28 mouse cellular contexts compared by ENCODE assay signal in the genomic region with DNA sequence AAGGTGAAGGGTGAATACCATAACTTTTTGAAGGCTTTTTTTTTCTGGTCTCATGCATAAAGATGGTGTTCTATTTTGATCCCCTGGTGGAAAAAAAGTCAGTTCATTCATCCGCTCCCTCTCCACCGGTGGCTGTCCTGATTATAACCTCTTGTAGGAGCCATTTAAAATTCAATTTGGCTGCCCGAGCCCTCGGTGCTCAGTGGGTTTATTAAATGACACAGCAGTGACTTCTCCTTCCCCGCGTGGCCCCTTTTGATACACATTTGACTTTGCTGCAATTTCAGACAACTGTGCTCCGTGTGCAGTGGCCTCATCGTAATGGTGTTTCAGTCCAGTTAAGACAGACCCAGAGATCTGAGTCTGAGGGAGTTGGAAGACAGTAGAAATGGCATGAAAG. TPM values are rescaled to one million over a fixed set of nuclear protein-coding genes. Genes with fewer than 3 reads are reported as not detected.
DNase-seq lines count a peak whose midpoint lies in the region; ATAC-seq and TF ChIP-seq lines count a peak whose summit lies in the region.
"Had no signal": no experiment of that assay in that cellular context is flagged by ENCODE, and none has a peak within 500 bp of the region (broad histone marks: within the 10 kb centered on the region; RNA-seq: fewer than 3 reads in every experiment).

No protein-coding gene starts in this region.

- DNase-seq in heart, postnatal 36 days: no peak
- no peak for DNase-seq in hindbrain, postnatal 0 days (ENCODE audit: low spot score)
- peak; percentile 20 for DNase-seq in midbrain, embryonic 14.5 days
- DNase-seq: adrenal gland, postnatal 10 days; adrenal gland, postnatal 36 days; B cell, adult 2 months; cerebellum, adult 11 months; cerebellum, adult 9-11 months; cerebellum, postnatal 25 days; forebrain, postnatal 0 days; gastrocnemius, adult 2 months; gastrocnemius, postnatal 14 days; heart, adult 18-20 months; kidney, adult 8-10 months had no signal

- H3K4me2 ChIP-seq in heart, embryonic 12.5 days: 0 out of 2 replicates have a peak overlapping the region, but pooled peaks have one; percentile 3
- H3K4me2 ChIP-seq in heart, embryonic 15.5 days: no peak overlapping the region
- no peak overlapping the region for H3K4me2 ChIP-seq in heart, embryonic 11.5 days
- 0 out of 2 replicates have a peak overlapping the region, but pooled peaks have one; percentile 23 for H3K4me2 ChIP-seq in hindbrain, embryonic 15.5 days
- no peak overlapping the region for H3K4me2 ChIP-seq in hindbrain, postnatal 0 days (ENCODE audit: low read depth, low read length)
- 0 out of 2 replicates have a peak overlapping the region, but pooled peaks have one; percentile 11 for H3K4me2 ChIP-seq in midbrain, embryonic 14.5 days (ENCODE audit: low read length)
- no peak overlapping the region for H3K4me2 ChIP-seq in midbrain, embryonic 16.5 days (ENCODE audit: low read length)
- H3K4me2 ChIP-seq: embryonic facial prominence, embryonic 12.5 days; embryonic facial prominence, embryonic 15.5 days; kidney, embryonic 15.5 days had no signal

- no peak overlapping the region for H3K9ac ChIP-seq in heart, embryonic 12.5 days
- H3K9ac ChIP-seq in heart, embryonic 15.5 days: no peak overlapping the region
- H3K9ac ChIP-seq in heart, embryonic 11.5 days (ENCODE audit: low read depth, low read length): no peak overlapping the region
- H3K9ac ChIP-seq in hindbrain, embryonic 15.5 days: no peak overlapping the region
- H3K9ac ChIP-seq in hindbrain, postnatal 0 days (replicated peaks; ENCODE audit: low read length): no peak overlapping the region
- H3K9ac ChIP-seq in midbrain, embryonic 14.5 days (replicated peaks; ENCODE audit: low read length): no peak overlapping the region
- no peak overlapping the region for H3K9ac ChIP-seq in midbrain, embryonic 16.5 days (ENCODE audit: low read depth, low read length)
- H3K9ac ChIP-seq: embryonic facial prominence, embryonic 12.5 days; embryonic facial prominence, embryonic 15.5 days; forebrain, postnatal 0 days; kidney, embryonic 15.5 days had no signal

- 60% methylated on average over 8 of the region's 8 CpGs for WGBS in heart, embryonic 12.5 days
- WGBS in heart, embryonic 15.5 days: 45% methylated on average over 8 of the region's 8 CpGs
- WGBS in heart, embryonic 11.5 days (ENCODE audit: insufficient replicate concordance): 62% methylated on average over 8 of the region's 8 CpGs
- 14% methylated on average over 8 of the region's 8 CpGs for WGBS in hindbrain, embryonic 15.5 days
- 22% methylated on average over 8 of the region's 8 CpGs for WGBS in hindbrain, postnatal 0 days
- WGBS in midbrain, embryonic 14.5 days: 16% methylated on average over 8 of the region's 8 CpGs
- WGBS in midbrain, embryonic 16.5 days: 19% methylated on average over 8 of the region's 8 CpGs

- H3K27me3 ChIP-seq in heart, embryonic 12.5 days (replicated peaks): no peaks in the 10 kb centered on the region
- no peaks in the 10 kb centered on the region for H3K27me3 ChIP-seq in heart, embryonic 15.5 days
- H3K27me3 ChIP-seq in heart, embryonic 11.5 days (ENCODE audit: control insufficient read depth, insufficient read depth, low read length): no peaks in the 10 kb centered on the region
- no peaks in the 10 kb centered on the region for H3K27me3 ChIP-seq in hindbrain, embryonic 15.5 days
- H3K27me3 ChIP-seq in hindbrain, postnatal 0 days (ENCODE audit: insufficient read depth, low read length): no peaks in the 10 kb centered on the region
- no peaks in the 10 kb centered on the region for H3K27me3 ChIP-seq in midbrain, embryonic 14.5 days (ENCODE audit: control insufficient read depth, insufficient read depth, low read length)
- H3K27me3 ChIP-seq in midbrain, embryonic 16.5 days (ENCODE audit: control insufficient read depth, insufficient read depth, low read depth, low read length): no peaks in the 10 kb centered on the region
- H3K27me3 ChIP-seq: CH12.LX; embryonic facial prominence, embryonic 12.5 days; embryonic facial prominence, embryonic 15.5 days; kidney, embryonic 15.5 days; Patski had no signal

- TF ChIP-seq CTCF in hindbrain, postnatal 0 days (IDR thresholded peaks at IDR 0.05; ENCODE audit: low read depth): no peak

- H3K9me3 ChIP-seq in heart, embryonic 12.5 days (replicated peaks): no peaks in the 10 kb centered on the region
- no peaks in the 10 kb centered on the region for H3K9me3 ChIP-seq in heart, embryonic 15.5 days (replicated peaks)
- no peaks in the 10 kb centered on the region for H3K9me3 ChIP-seq in heart, embryonic 11.5 days (replicated peaks; ENCODE audit: control insufficient read depth, low read length)
- no peaks in the 10 kb centered on the region for H3K9me3 ChIP-seq in hindbrain, embryonic 15.5 days
- H3K9me3 ChIP-seq in hindbrain, postnatal 0 days (ENCODE audit: low read length): no peaks in the 10 kb centered on the region
- H3K9me3 ChIP-seq in midbrain, embryonic 14.5 days (ENCODE audit: control insufficient read depth, low read length): no peaks in the 10 kb centered on the region
- no peaks in the 10 kb centered on the region for H3K9me3 ChIP-seq in midbrain, embryonic 16.5 days (replicated peaks; ENCODE audit: control insufficient read depth, low read length, poor library complexity, severe bottlenecking)
- H3K9me3 ChIP-seq: embryonic facial prominence, embryonic 12.5 days; embryonic facial prominence, embryonic 15.5 days; G1E; kidney, embryonic 15.5 days had no signal

- 0 out of 2 replicates have a peak overlapping the region, but pooled peaks have one; percentile 20 for H3K27ac ChIP-seq in heart, embryonic 12.5 days (ENCODE audit: poor library complexity, severe bottlenecking)
- peak overlapping the region; percentile 33; the same call in 1 of the 2 replicates for H3K27ac ChIP-seq in heart, embryonic 15.5 days
- H3K27ac ChIP-seq in heart, embryonic 11.5 days (ENCODE audit: low read depth, low read length): no peak overlapping the region
- no peak overlapping the region for H3K27ac ChIP-seq in hindbrain, embryonic 15.5 days (replicated peaks)
- H3K27ac ChIP-seq in hindbrain, postnatal 0 days: no peak overlapping the region
- no peak overlapping the region for H3K27ac ChIP-seq in midbrain, embryonic 14.5 days (replicated peaks; ENCODE audit: low read depth, low read length)
- H3K27ac ChIP-seq in midbrain, embryonic 16.5 days (ENCODE audit: low read length): no peak overlapping the region
- H3K27ac ChIP-seq: embryonic facial prominence, embryonic 12.5 days; embryonic facial prominence, embryonic 15.5 days; gastrocnemius, adult 2 months; kidney, embryonic 15.5 days had no signal

- peaks cover 56% of the 10 kb centered on the region for H3K4me1 ChIP-seq in heart, embryonic 12.5 days (replicated peaks)
- H3K4me1 ChIP-seq in heart, embryonic 15.5 days (replicated peaks): peaks cover 56% of the 10 kb centered on the region
- H3K4me1 ChIP-seq in heart, embryonic 11.5 days (ENCODE audit: control insufficient read depth, insufficient read depth, low read length): peaks cover 18% of the 10 kb centered on the region
- H3K4me1 ChIP-seq in hindbrain, embryonic 15.5 days (replicated peaks): peaks cover 7% of the 10 kb centered on the region
- no peaks in the 10 kb centered on the region for H3K4me1 ChIP-seq in hindbrain, postnatal 0 days (ENCODE audit: insufficient read depth, low read length)
- no peaks in the 10 kb centered on the region for H3K4me1 ChIP-seq in midbrain, embryonic 14.5 days (ENCODE audit: control insufficient read depth, insufficient read depth, low read length)
- no peaks in the 10 kb centered on the region; the same call in 1 of the 2 replicates for H3K4me1 ChIP-seq in midbrain, embryonic 16.5 days (ENCODE audit: control insufficient read depth, insufficient read depth, low read length)

- ATAC-seq in heart, embryonic 12.5 days (ENCODE audit: insufficient number of reproducible peaks, low FRiP score): no peak
- ATAC-seq in heart, embryonic 15.5 days (replicated peaks; ENCODE audit: insufficient number of reproducible peaks, insufficient read depth, low FRiP score, low read depth): no peak
- ATAC-seq in heart, embryonic 11.5 days (replicated peaks; ENCODE audit: insufficient number of reproducible peaks, low FRiP score, low TSS enrichment): no peak
- no peak for ATAC-seq in hindbrain, embryonic 15.5 days (ENCODE audit: low FRiP score, low read depth)
- ATAC-seq in hindbrain, postnatal 0 days: no peak
- ATAC-seq in midbrain, embryonic 14.5 days (ENCODE audit: low FRiP score, low TSS enrichment): no peak
- ATAC-seq in midbrain, embryonic 16.5 days: no peak
- ATAC-seq: forebrain, embryonic 14.5 days; forebrain, postnatal 0 days; intestine, postnatal 0 days; Patski had no signal

- intact Hi-C loops in heart, postnatal 36 days (cut with DNase I): no loop called here

- H3K36me3 ChIP-seq in heart, embryonic 12.5 days: peaks cover 9% of the 10 kb centered on the region
- peaks cover 6% of the 10 kb centered on the region for H3K36me3 ChIP-seq in heart, embryonic 15.5 days
- H3K36me3 ChIP-seq in heart, embryonic 11.5 days (ENCODE audit: control insufficient read depth, insufficient read depth, low read length): no peaks in the 10 kb centered on the region
- H3K36me3 ChIP-seq in hindbrain, embryonic 15.5 days: no peaks in the 10 kb centered on the region
- no peaks in the 10 kb centered on the region for H3K36me3 ChIP-seq in hindbrain, postnatal 0 days (ENCODE audit: insufficient read depth, low read length)
- H3K36me3 ChIP-seq in midbrain, embryonic 14.5 days (ENCODE audit: control insufficient read depth, insufficient read depth, low read length): no peaks in the 10 kb centered on the region
- H3K36me3 ChIP-seq in midbrain, embryonic 16.5 days (ENCODE audit: control insufficient read depth, insufficient read depth, low read length): no peaks in the 10 kb centered on the region
- H3K36me3 ChIP-seq: embryonic facial prominence, embryonic 12.5 days; embryonic facial prominence, embryonic 15.5 days; G1E; kidney, embryonic 15.5 days had no signal

- no peak overlapping the region for H3K4me3 ChIP-seq in heart, embryonic 12.5 days
- no peak overlapping the region for H3K4me3 ChIP-seq in heart, embryonic 15.5 days
- no peak overlapping the region for H3K4me3 ChIP-seq in heart, embryonic 11.5 days (ENCODE audit: low read depth, low read length)
- no peak overlapping the region for H3K4me3 ChIP-seq in hindbrain, embryonic 15.5 days
- H3K4me3 ChIP-seq in hindbrain, postnatal 0 days (ENCODE audit: low read length): no peak overlapping the region
- H3K4me3 ChIP-seq in midbrain, embryonic 14.5 days (replicated peaks; ENCODE audit: low read depth, low read length): no peak overlapping the region
- no peak overlapping the region for H3K4me3 ChIP-seq in midbrain, embryonic 16.5 days (ENCODE audit: low read depth, low read length)
- H3K4me3 ChIP-seq: embryonic facial prominence, embryonic 12.5 days; embryonic facial prominence, embryonic 15.5 days; gastrocnemius, adult 2 months; kidney, embryonic 15.5 days had no signal

RNA-seq across cellular contexts. Expression of gene Lhfp, which starts 11.1 kb away (rescaled TPM):
- polyA plus RNA-seq in heart, embryonic 12.5 days (2016; fragmentation: Nextera tagmentation; extraction: Ambion mirVana): 80.4 and 84.9 TPM in 2 replicates
- 10 to 100 TPM; 48.1 to 57.9 TPM for total RNA-seq in heart, postnatal 36 days (2021)
- 92.7 and 107 TPM in 2 replicates for polyA plus RNA-seq in heart, embryonic 15.5 days (2015; fragmentation: Nextera tagmentation; extraction: Ambion mirVana)
- 64.5 and 85.7 TPM in 2 replicates for polyA plus RNA-seq in heart, embryonic 11.5 days (2014; fragmentation: Nextera tagmentation; extraction: Ambion mirVana)
- polyA plus RNA-seq in hindbrain, embryonic 15.5 days (2015; fragmentation: Nextera tagmentation; extraction: Ambion mirVana): 64.8 and 69.7 TPM in 2 replicates
- total RNA-seq in hindbrain, postnatal 0 days (2014; rRNA removed): 57.2 and 60.8 TPM in 2 replicates
- polyA plus RNA-seq in hindbrain, postnatal 0 days (2015; fragmentation: Nextera tagmentation; extraction: Ambion mirVana): 67.9 and 68.0 TPM in 2 replicates
- polyA plus RNA-seq in midbrain, embryonic 14.5 days (2014; fragmentation: Nextera tagmentation; extraction: Ambion mirVana): 37.9 and 48.1 TPM in 2 replicates
- 58.5 and 64.1 TPM in 2 replicates for polyA plus RNA-seq in midbrain, embryonic 16.5 days (2015; fragmentation: Nextera tagmentation; extraction: Ambion mirVana)
- total RNA-seq: CH12.LX; hematopoietic stem cell, adult 5-6 weeks had no signal

RNA-seq across cellular contexts. Expression of gene Cog6, which starts 35.3 kb away (rescaled TPM):
- 63.6 and 66.1 TPM in 2 replicates for polyA plus RNA-seq in heart, embryonic 12.5 days (2016; fragmentation: Nextera tagmentation; extraction: Ambion mirVana)
- total RNA-seq in heart, postnatal 36 days (2021): 10 to 100 TPM; 54.1 to 55.3 TPM
- polyA plus RNA-seq in heart, embryonic 15.5 days (2015; fragmentation: Nextera tagmentation; extraction: Ambion mirVana): 51.6 and 52.6 TPM in 2 replicates
- polyA plus RNA-seq in heart, embryonic 11.5 days (2014; fragmentation: Nextera tagmentation; extraction: Ambion mirVana): 59.0 and 66.0 TPM in 2 replicates
- 47.1 and 47.6 TPM in 2 replicates for polyA plus RNA-seq in hindbrain, embryonic 15.5 days (2015; fragmentation: Nextera tagmentation; extraction: Ambion mirVana)
- total RNA-seq in hindbrain, postnatal 0 days (2014; rRNA removed): 23.6 and 28.0 TPM in 2 replicates
- polyA plus RNA-seq in hindbrain, postnatal 0 days (2015; fragmentation: Nextera tagmentation; extraction: Ambion mirVana): 24.8 and 27.6 TPM in 2 replicates
- 56.0 and 76.2 TPM in 2 replicates for polyA plus RNA-seq in midbrain, embryonic 14.5 days (2014; fragmentation: Nextera tagmentation; extraction: Ambion mirVana)
- 60.0 and 66.4 TPM in 2 replicates for polyA plus RNA-seq in midbrain, embryonic 16.5 days (2015; fragmentation: Nextera tagmentation; extraction: Ambion mirVana)

Comparison
In these comparisons a context has a peak if more than half of its experiments do, and no peak if none do; other contexts are left out.
1. H3K27ac ChIP-seq: peak in heart, embryonic 12.5 days (single experiment) and heart, embryonic 15.5 days (single experiment); none in heart, embryonic 11.5 days (single experiment), hindbrain, embryonic 15.5 days (single experiment), hindbrain, postnatal 0 days (single experiment), midbrain, embryonic 14.5 days (single experiment) and midbrain, embryonic 16.5 days (single experiment).
2. H3K4me2 ChIP-seq: peak in heart, embryonic 12.5 days (single experiment), hindbrain, embryonic 15.5 days (single experiment) and midbrain, embryonic 14.5 days (single experiment); none in heart, embryonic 15.5 days (single experiment), heart, embryonic 11.5 days (single experiment), hindbrain, postnatal 0 days (single experiment) and midbrain, embryonic 16.5 days (single experiment).